Mouse (Mus musculus) cerebellum, postnatal 25 days (tissue): ENCODE measurements around the gene Txndc12.
A peak's percentile ranks its signal among the peaks of the same experiment; 100 is the strongest.

Experiments
- DNase-seq, 2 experiments: peaks; one replicate each; pipeline ENCODE4 v3.0.0; 2021; ENCODE audit warnings: mixed read lengths in 2 of 2

Gene Txndc12

GRCm38 (mm10) chr4:108834115-108834970 lies at the start of gene Txndc12:
Gene Txndc12, plus strand, starts transcription at chr4:108834601.
- DNase-seq: peak; percentile 84 to 88

- no peak for DNase-seq
Observed at GRCm38 (mm10) chr4:108789258-108789936, 45.0 kb upstream of the Txndc12 start.

DNA sequence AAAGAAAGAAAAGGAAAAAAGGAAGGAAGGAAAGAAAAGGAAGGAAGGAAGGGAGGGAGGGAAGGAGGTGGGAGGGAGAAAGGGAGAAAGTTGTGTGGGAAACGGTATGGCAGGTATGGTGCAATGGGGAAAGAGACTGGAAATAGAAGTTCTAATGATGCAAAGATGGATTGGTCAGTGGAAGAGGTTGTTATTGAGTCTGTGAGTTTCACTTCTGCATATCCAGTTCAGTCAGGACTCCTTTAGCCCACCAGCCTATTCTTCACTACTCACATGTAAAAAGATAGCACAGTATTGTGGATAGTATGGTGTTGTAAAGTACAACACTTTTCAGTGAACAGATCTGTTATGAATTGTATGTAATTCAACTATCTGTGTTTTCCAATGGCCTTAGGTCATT lies 43.9 kb upstream of the Txndc12 start:
- no peak for DNase-seq

GRCm38 (mm10) chr4:108793941-108794340 lies 40.5 kb upstream of the Txndc12 start:
- no peak for DNase-seq

- DNase-seq: no peak
Observed at GRCm38 (mm10) chr4:108796701-108797100, 37.7 kb upstream of the Txndc12 start.

GRCm38 (mm10) chr4:108798083-108798830 lies 36.1 kb upstream of the Txndc12 start:
- DNase-seq: peak; percentile 70 to 87

DNA sequence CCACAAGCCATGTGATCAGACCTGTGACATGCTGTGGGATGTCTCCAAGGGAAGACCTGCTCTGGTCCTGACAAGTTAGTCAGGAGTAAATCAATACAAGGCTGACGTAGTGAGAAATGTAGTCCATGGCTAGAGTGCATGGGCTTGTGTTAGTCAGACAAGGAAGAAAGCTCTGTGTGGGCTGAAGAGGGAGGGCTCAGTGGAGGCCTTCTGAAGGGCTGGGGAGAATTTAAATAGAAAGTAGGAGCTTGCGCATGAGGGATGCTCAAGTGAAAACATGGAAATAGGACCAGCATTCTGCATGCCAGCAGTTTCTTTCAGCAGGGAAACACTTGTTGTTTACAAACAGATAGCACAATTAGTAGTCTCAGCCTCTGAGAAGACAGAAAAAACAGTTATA lies 30.9 kb upstream of the Txndc12 start:
- DNase-seq: no peak

DNA sequence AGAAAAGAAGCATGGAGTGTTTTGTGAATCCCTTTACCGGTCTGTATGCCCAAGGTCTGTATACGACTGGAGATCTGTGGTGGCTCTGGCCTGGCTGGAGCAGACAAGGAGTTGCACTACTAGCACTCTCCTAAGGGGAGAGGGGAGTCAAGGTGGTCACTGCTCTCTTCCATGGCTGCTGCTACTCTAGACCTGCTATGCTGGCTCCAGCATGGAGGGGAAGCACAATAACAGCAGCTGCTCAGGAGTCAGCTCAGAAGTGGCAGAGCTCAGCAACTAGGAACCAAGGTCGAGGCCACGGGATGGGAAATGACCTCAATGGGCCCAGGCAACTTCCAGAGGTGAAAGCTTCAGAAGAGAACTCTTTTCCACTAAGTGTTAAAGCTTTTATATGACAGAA lies 23.3 kb upstream of the Txndc12 start:
- DNase-seq: no peak

DNA sequence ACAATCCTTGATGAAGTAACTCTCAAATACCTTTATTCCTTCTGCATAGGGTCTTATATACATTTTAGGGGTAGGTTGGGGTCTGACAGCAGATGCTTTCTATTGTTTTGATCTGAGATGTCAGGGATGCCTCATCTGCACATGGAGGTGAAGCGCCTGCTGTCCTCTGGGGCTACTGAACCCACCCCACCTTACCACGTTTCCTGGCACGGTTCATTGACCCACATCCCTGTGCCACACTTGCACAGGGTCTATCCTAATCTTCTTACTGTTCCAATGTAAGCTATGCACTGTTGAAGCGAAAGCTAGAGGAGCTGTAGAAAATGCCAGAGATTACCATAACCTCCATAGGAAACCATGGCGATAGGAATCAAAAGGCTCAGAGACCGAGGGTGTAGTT lies 22.9 kb upstream of the Txndc12 start:
- DNase-seq: no peak

GRCm38 (mm10) chr4:108825677-108826076 lies 8.7 kb upstream of the Txndc12 start:
- DNase-seq: no peak

DNA sequence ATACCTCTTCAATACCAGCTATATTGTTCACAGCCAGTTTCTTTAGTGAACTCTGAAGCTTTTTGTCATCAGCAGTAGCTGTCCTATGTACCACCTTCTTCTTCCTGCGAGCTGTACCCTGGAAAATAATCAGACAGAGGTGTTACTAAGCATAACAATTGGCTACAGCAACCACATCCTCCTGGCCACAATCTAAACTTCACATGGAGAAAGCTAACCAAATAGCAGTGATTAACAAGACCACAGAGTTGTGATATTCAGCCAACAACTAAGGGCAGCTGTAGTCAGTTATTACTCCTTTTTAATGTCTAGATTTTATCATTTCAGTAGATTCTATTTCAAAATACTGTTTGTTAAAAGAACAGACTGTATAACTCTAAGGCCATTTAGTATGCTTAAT lies 8.3 kb upstream of the Txndc12 start:
- DNase-seq: no peak

GRCm38 (mm10) chr4:108826643-108827042 lies 7.8 kb upstream of the Txndc12 start:
- DNase-seq: no peak

DNA sequence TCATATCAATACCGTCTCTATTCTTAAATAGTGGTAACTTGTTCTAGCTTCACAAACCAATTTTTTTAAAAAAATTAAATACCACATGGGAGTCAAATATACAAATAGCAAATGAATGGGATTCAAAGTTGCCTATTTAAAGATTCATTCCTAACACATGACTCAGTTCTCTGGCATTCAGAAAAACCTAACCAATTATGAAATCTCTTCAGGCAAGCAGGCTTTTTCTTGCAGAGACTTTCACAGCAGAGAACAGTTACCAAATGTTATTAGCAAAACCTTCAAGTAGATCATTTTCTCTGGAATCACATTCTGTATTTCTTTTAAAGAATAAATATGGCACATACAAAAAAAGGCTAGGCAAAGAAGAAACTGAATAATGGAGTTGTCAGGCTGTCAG lies 3.7 kb upstream of the Txndc12 start:
- no peak for DNase-seq

DNA sequence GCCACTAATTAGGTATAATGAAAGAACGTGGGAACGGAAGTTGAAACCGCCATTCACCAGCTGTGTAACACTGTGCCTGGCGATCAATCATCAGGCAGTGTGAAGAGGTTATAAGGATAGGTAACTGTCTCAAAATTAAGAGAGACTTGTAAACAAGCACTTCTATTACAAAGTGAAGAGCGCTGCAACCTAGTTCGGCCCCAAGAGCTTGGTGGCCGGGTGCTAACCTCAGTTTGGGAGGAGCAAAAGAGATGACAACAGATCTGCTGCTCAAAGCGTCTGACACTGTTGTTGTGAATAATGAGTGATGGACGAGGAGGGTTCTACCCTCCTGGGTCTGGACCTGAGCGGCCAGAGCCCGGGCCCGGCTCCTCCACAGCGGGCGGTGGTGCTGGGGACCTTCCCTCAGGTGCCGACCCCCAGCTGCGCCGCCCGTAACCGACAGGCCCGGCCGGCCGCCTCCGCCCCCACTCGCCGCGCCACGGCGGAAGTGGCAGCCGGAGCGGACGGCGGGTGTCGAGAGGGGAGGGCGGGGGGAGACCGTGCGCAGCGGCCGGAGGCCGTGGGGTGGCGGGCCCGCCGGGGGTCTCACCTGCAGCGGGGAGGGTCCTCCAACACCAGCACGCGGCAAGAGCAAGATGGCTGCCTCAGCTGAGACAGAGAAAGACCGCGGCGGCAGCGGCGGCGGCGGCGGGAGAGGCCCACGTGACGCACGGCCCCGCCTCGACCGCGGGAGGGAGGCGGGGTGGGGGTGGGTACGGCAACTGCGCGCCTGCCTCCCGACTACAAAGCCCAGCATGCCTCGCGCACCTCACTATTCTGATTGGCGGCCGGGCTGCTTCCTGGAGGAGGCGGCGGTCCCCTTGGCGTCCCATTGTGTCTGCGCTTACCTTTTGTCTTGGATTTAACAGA lies 1.2 kb upstream of the Txndc12 start, which contains the start of gene Btf3l4:
Gene Btf3l4 (minus strand): TSS at position 699 of the 912 bp plus-strand sequence.
- DNase-seq: peak; percentile 92 to 96

- DNase-seq: no peak
Observed at GRCm38 (mm10) chr4:108833828-108834114, 630 bp upstream of the Txndc12 start.

DNA sequence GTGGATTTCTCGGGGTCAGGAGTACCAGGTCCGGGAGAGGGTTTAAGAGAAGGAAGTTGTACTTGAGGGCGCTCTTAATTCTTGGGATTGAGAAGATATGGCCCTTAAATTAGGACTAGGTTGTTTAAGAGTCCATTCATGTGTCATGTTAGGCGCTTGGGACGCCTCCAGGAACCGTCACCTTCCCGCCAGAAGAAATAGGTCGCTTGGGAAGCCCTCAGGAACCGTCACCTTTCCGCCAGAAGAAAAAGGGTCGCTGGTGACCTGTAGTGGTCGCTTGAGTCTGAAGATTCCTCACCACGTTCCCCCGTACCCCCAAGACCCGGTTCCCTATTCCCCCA lies 540 bp downstream of the Txndc12 start:
- peak; percentile 19 to 41 for DNase-seq

- DNase-seq: no peak
Observed at GRCm38 (mm10) chr4:108835496-108835895, 1.1 kb downstream of the Txndc12 start.

- DNase-seq: peak; percentile 20 to 41
Observed at GRCm38 (mm10) chr4:108838031-108838430, 3.6 kb downstream of the Txndc12 start.

- no peak for DNase-seq
Observed at GRCm38 (mm10) chr4:108841920-108842578, 7.6 kb downstream of the Txndc12 start.

DNA sequence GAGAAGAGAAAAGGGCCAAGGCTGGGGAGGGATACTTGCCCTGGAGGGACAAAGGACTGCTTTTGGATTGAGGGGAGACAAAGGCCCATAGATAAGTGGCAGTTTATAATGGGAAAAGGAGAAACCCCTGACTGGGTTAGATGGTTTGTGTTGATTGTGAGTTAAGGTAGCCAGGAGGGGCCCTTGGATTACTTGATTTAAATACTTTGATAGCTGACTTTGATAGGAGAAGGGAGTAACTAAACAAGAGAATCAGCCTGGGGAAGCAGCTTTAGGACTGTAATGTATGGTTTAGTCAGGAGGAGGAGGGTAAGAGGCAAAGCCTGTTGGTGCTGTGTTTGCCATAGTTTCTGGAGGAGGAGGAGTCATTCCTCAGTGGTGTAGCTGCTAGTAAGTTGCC lies 8.9 kb downstream of the Txndc12 start:
- DNase-seq: no peak

GRCm38 (mm10) chr4:108845824-108846569 lies 11.6 kb downstream of the Txndc12 start:
- no peak for DNase-seq
